Mouse (Mus musculus) C2C12 (cell line): ENCODE results near the gene Spryd4. TPM values are rescaled to one million over a fixed set of nuclear protein-coding genes. Genes with fewer than 3 reads are reported as not detected.

Source experiments
- H3K27me3 ChIP-seq: one replicate; pipeline ENCODE4 v1.6.1; 2011; ENCODE audit not compliant: control insufficient read depth, insufficient read depth, insufficient read length
- H3K36me3 ChIP-seq: one replicate; pipeline ENCODE4 v1.6.1; 2011; ENCODE audit not compliant: control insufficient read depth, insufficient read depth
- H3K4me3 ChIP-seq: one replicate; pipeline ENCODE4 v1.5.1; 2011; ENCODE audit warnings: mild to moderate bottlenecking, control low read depth; ENCODE audit not compliant: poor library complexity, insufficient read depth, severe bottlenecking
- H3K79me2 ChIP-seq: one replicate; pipeline ENCODE4 v1.6.1; 2011; ENCODE audit not compliant: control insufficient read depth, insufficient read depth
- H3K79me3 ChIP-seq: one replicate; pipeline ENCODE4 v1.6.1; 2011; ENCODE audit warnings: low read depth, control low read depth
- H3ac ChIP-seq: one replicate; pipeline ENCODE3; 2011; ENCODE audit warnings: low read depth; ENCODE audit not compliant: control insufficient read depth, insufficient read length
- CEBPB ChIP-seq: IDR thresholded peaks from one replicate; pipeline ENCODE4 v1.6.1; 2011; ENCODE audit warnings: low read depth, mild to moderate bottlenecking, control low read depth, moderate library complexity
- CTCF ChIP-seq: IDR thresholded peaks from one replicate; pipeline ENCODE4 v1.5.1; 2011; ENCODE audit not compliant: control insufficient read depth, insufficient read depth, insufficient read length
- FOSL1 ChIP-seq: IDR thresholded peaks from one replicate; pipeline ENCODE4 v1.8.0; 2011; ENCODE audit warnings: mild to moderate bottlenecking, low read length; ENCODE audit not compliant: poor library complexity, insufficient read depth, severe bottlenecking
- MAX ChIP-seq: IDR thresholded peaks from one replicate; pipeline ENCODE4 v1.6.1; 2011; ENCODE audit warnings: mild to moderate bottlenecking, control low read depth
- MYOD1 ChIP-seq: IDR thresholded peaks from one replicate; pipeline ENCODE4 v1.6.1; 2011; ENCODE audit warnings: low read depth; ENCODE audit not compliant: control insufficient read depth, insufficient read length
- MYOG ChIP-seq: IDR thresholded peaks from one replicate; pipeline ENCODE4 v1.6.1; 2011; ENCODE audit not compliant: control insufficient read depth, insufficient read length; ENCODE audit errors: extremely low read depth
- USF1 ChIP-seq: IDR thresholded peaks from one replicate; pipeline ENCODE4 v1.6.1; 2011; ENCODE audit warnings: low read depth, mild to moderate bottlenecking, control low read depth, moderate library complexity
- polyA plus RNA-seq: library from polyadenylated mRNA; unstranded; fragments of >200 nt; fragmentation: generic; extraction: Trizol; gene quantifications from one replicate; pipeline ENCODE4 v1.2.1, GENCODE M21; 2012; ENCODE audit warnings: missing spikeins

Spryd4 gene
- polyA plus RNA-seq, 1 experiment, result 13.4 TPM

GRCm38 (mm10) chr10:128253677-128254255 lies 42.2 kb upstream of the Spryd4 start, which contains the start of gene Apon:
Gene Apon (plus strand): TSS chr10:128254096.
- Histone ChIP-seq H3K79me3 (no peaks in the 10 kb centered on the region), H3K36me3 (peaks cover 42% of the 10 kb centered on the region), H3K4me3 (no peak within 1 kb of the TSS), H3K27me3 (no peaks in the 10 kb centered on the region), H3ac (no peak within 1 kb of the TSS), H3K79me2 (no peaks in the 10 kb centered on the region)
- no peak for TF ChIP-seq USF1
- peak; percentile 65 for TF ChIP-seq CEBPB

- Histone ChIP-seq H3ac (no peak overlapping the region), H3K27me3 (no peaks in the 10 kb centered on the region), H3K79me3 (no peaks in the 10 kb centered on the region), H3K36me3 (peaks cover 68% of the 10 kb centered on the region), H3K4me3 (no peak overlapping the region), H3K79me2 (no peaks in the 10 kb centered on the region)
- TF ChIP-seq MYOG (no peak), CTCF (no peak), USF1 (no peak), MYOD1 (no peak)
Observed at GRCm38 (mm10) chr10:128250565-128250964, 39.0 kb upstream of the Spryd4 start.

GRCm38 (mm10) chr10:128247020-128247732 lies 35.6 kb upstream of the Spryd4 start:
- Histone ChIP-seq H3K27me3 (no peaks in the 10 kb centered on the region), H3K79me2 (no peaks in the 10 kb centered on the region), H3K4me3 (no peak overlapping the region), H3K36me3 (peaks cover 86% of the 10 kb centered on the region), H3K79me3 (no peaks in the 10 kb centered on the region), H3ac (no peak overlapping the region)
- no peak for TF ChIP-seq MYOG
- no peak for TF ChIP-seq CEBPB
- TF ChIP-seq MYOD1, result no peak
- TF ChIP-seq FOSL1, result no peak

GRCm38 (mm10) chr10:128244121-128244520 lies 32.5 kb upstream of the Spryd4 start:
- H3K36me3 ChIP-seq, result peaks cover 72% of the 10 kb centered on the region
- H3ac ChIP-seq, result no peak overlapping the region
- no peaks in the 10 kb centered on the region for H3K79me3 ChIP-seq
- TF ChIP-seq USF1 (no peak), CTCF (no peak), FOSL1 (no peak), MYOG (no peak), CEBPB (no peak), MAX (no peak), MYOD1 (no peak)
- H3K27me3 ChIP-seq, result no peaks in the 10 kb centered on the region
- H3K4me3 ChIP-seq, result no peak overlapping the region
- no peaks in the 10 kb centered on the region for H3K79me2 ChIP-seq

- Histone ChIP-seq H3K4me3 (no peak overlapping the region), H3K79me2 (no peaks in the 10 kb centered on the region), H3K27me3 (no peaks in the 10 kb centered on the region), H3ac (no peak overlapping the region), H3K36me3 (peaks cover 67% of the 10 kb centered on the region), H3K79me3 (no peaks in the 10 kb centered on the region)
- TF ChIP-seq CEBPB (no peak), MYOD1 (no peak), MYOG (no peak), MAX (no peak), FOSL1 (no peak)
Observed at GRCm38 (mm10) chr10:128243252-128243651, 31.6 kb upstream of the Spryd4 start.

GRCm38 (mm10) chr10:128240131-128240530 lies 28.5 kb upstream of the Spryd4 start:
- Histone ChIP-seq H3K4me3 (no peak overlapping the region), H3K79me2 (no peaks in the 10 kb centered on the region), H3K36me3 (peaks cover 41% of the 10 kb centered on the region), H3K27me3 (no peaks in the 10 kb centered on the region), H3K79me3 (peaks cover 2% of the 10 kb centered on the region), H3ac (no peak overlapping the region)
- no peak for TF ChIP-seq CTCF
- TF ChIP-seq MAX, result no peak
- TF ChIP-seq MYOD1, result no peak
- no peak for TF ChIP-seq USF1
- no peak for TF ChIP-seq MYOG
- TF ChIP-seq FOSL1, result no peak
- TF ChIP-seq CEBPB, result no peak
